Mouse (Mus musculus) thymus, adult 2 months (tissue): ENCODE measurements around the gene Susd1.

Experiments
- CTCF ChIP-seq: fragments of 200-500 bp; IDR thresholded peaks from 2 replicates; pipeline ENCODE4 v1.5.1; 2012; ENCODE audit warnings: mild to moderate bottlenecking, control low read depth, low read length, moderate library complexity, borderline replicate concordance; ENCODE audit not compliant: control insufficient read depth, poor library complexity, insufficient read depth; ENCODE audit errors: extremely low read depth
- POLR2A ChIP-seq: fragments of 200-500 bp; IDR thresholded peaks from 2 replicates; pipeline ENCODE4 v1.6.1; 2012; ENCODE audit warnings: mild to moderate bottlenecking, low read length, control low read depth, moderate library complexity; ENCODE audit not compliant: control insufficient read depth, poor library complexity, insufficient read depth; ENCODE audit errors: extremely low read depth

GRCm38 (mm10) chr4:59374271-59374938 is 64.0 kb downstream of the Susd1 start:
- TF ChIP-seq CTCF (no peak), POLR2A (no peak)
